Mouse (Mus musculus) liver, embryonic 14.5 days (tissue): ENCODE measurements at regions not wholly inside any gene's neighbourhood (a gene's known extent, or its start where the extent isn't known, plus 50 kb on each side); places are given as distances from the start of the nearest gene placed in this dataset.

Experiments used
- ATAC-seq: fragments of 200-750 bp; cut with Nextera tagmentation; 2 replicates; pipeline ENCODE4 v1.8.0; 2017; ENCODE audit warnings: moderate number of reproducible peaks, mild to moderate bottlenecking, moderate library complexity; ENCODE audit not compliant: insufficient read depth
- DNase-seq, 3 experiments: peaks; one replicate each; pipeline ENCODE4 v3.0.0-alpha.2; 2012 to 2013; ENCODE audit warnings: low read depth in 3 of 3, low spot score in 3 of 3
- H3K27ac ChIP-seq: fragments of 300-500 bp; sonication (generic); 2 replicates; pipeline ENCODE4 v1.5.1; 2014; ENCODE audit warnings: moderate library complexity, mild to moderate bottlenecking, control low read depth, inconsistent platforms
- H3K27me3 ChIP-seq: fragments of 300-500 bp; sonication (generic); 2 replicates; pipeline ENCODE4 v1.6.1; 2014; ENCODE audit warnings: mild to moderate bottlenecking, low read length, moderate library complexity; ENCODE audit not compliant: control insufficient read depth, insufficient read depth
- H3K36me3 ChIP-seq: fragments of 300-500 bp; sonication (generic); replicated peaks from 2 replicates; pipeline ENCODE4 v1.6.1; 2014; ENCODE audit warnings: low read depth; ENCODE audit not compliant: control insufficient read depth, insufficient read depth
- H3K4me1 ChIP-seq, 2 experiments: fragments of 200-500 bp in 1 of 2; fragments of 300-500 bp in 1 of 2; sonication (generic) in 1 of 2; replicated peaks; 2 replicates each; pipeline ENCODE4 v1.6.1; 2012 to 2014; ENCODE audit warnings: antibody characterized with exemption in 1 of 2, inconsistent platforms in 1 of 2, low read length in 1 of 2; ENCODE audit not compliant: control insufficient read depth in 2 of 2, insufficient read depth in 2 of 2
- H3K4me2 ChIP-seq: fragments of 300-500 bp; sonication (generic); 2 replicates; pipeline ENCODE4 v1.6.1; 2014; ENCODE audit warnings: low read depth, mild to moderate bottlenecking, control low read depth, moderate library complexity
- H3K4me3 ChIP-seq, 2 experiments: fragments of 200-500 bp in 1 of 2; fragments of 300-500 bp in 1 of 2; sonication (generic) in 1 of 2; 2 replicates each; pipeline ENCODE4 v1.5.1; 2012 to 2014; ENCODE audit warnings: low read depth in 2 of 2, low read length in 2 of 2, mild to moderate bottlenecking in 2 of 2, control low read depth in 1 of 2, inconsistent platforms in 1 of 2, moderate library complexity in 1 of 2; ENCODE audit not compliant: insufficient read depth in 1 of 2
- H3K9ac ChIP-seq: fragments of 300-500 bp; sonication (generic); replicated peaks from 2 replicates; pipeline ENCODE4 v1.6.1; 2014; ENCODE audit warnings: mild to moderate bottlenecking, control low read depth, moderate library complexity
- H3K9me3 ChIP-seq: fragments of 300-500 bp; sonication (generic); 2 replicates; pipeline ENCODE4 v1.6.1; 2016; ENCODE audit warnings: low read length, mixed read lengths; ENCODE audit not compliant: control insufficient read depth
- CTCF ChIP-seq: IDR thresholded peaks from 2 replicates; pipeline ENCODE4 v1.5.1; 2016; ENCODE audit warnings: antibody characterized with exemption, low read depth, control low read depth
- EP300 ChIP-seq: IDR thresholded peaks from 2 replicates; pipeline ENCODE4 v1.6.1; 2016; ENCODE audit warnings: antibody characterized with exemption, low read depth
- WGBS: fragments of 180-500 bp; shearing (Covaris S2); extraction: QIAGEN DNeasy Blood & Tissue Kit; methylation state at CpG from one replicate; pipeline ENCODE4 v1.1.7; 2014; ENCODE audit not compliant: insufficient replicate concordance; 5-methylcytosine and 5-hydroxymethylcytosine counted together

- H3K4me2 ChIP-seq: no peak overlapping the region
- ATAC-seq: no peak
- no peaks in the 10 kb centered on the region for H3K9me3 ChIP-seq
- no peak overlapping the region for H3K9ac ChIP-seq
- no peaks in the 10 kb centered on the region for H3K4me1 ChIP-seq
- WGBS: 60% methylated on average over 4 of the region's 4 CpGs
- H3K27me3 ChIP-seq: no peaks in the 10 kb centered on the region
- no peaks in the 10 kb centered on the region for H3K36me3 ChIP-seq
- DNase-seq: no peak
- TF ChIP-seq EP300 (no peak), CTCF (no peak)
- no peak overlapping the region for H3K4me3 ChIP-seq
- H3K27ac ChIP-seq: no peak overlapping the region
Observed at GRCm38 (mm10) chr10:117534478-117534877, 94.8 kb upstream of the Cpm start.

GRCm38 (mm10) chr10:117533541-117534386 lies 95.5 kb upstream of the Cpm start:
- 58% methylated on average over 8 of the region's 8 CpGs for WGBS
- no peaks in the 10 kb centered on the region for H3K36me3 ChIP-seq
- H3K4me1 ChIP-seq: no peaks in the 10 kb centered on the region
- no peak overlapping the region for H3K9ac ChIP-seq
- H3K4me3 ChIP-seq: no peak overlapping the region
- no peak for DNase-seq
- no peak overlapping the region for H3K4me2 ChIP-seq
- no peak for ATAC-seq
- no peaks in the 10 kb centered on the region for H3K27me3 ChIP-seq
- H3K9me3 ChIP-seq: no peaks in the 10 kb centered on the region
- TF ChIP-seq EP300: no peak
- no peak for TF ChIP-seq CTCF
- no peak overlapping the region for H3K27ac ChIP-seq

- TF ChIP-seq EP300: no peak
- no peak for TF ChIP-seq CTCF
- no peak overlapping the region for H3K27ac ChIP-seq
- no peak overlapping the region for H3K4me2 ChIP-seq
- no peaks in the 10 kb centered on the region for H3K4me1 ChIP-seq
- 61% methylated on average over 1 of the region's 1 CpGs for WGBS
- no peak for DNase-seq
- H3K9ac ChIP-seq: no peak overlapping the region
- H3K9me3 ChIP-seq: no peaks in the 10 kb centered on the region
- H3K36me3 ChIP-seq: no peaks in the 10 kb centered on the region
- no peak overlapping the region for H3K4me3 ChIP-seq
- no peak for ATAC-seq
- no peaks in the 10 kb centered on the region for H3K27me3 ChIP-seq
Observed at GRCm38 (mm10) chr10:117532750-117533540, 96.4 kb upstream of the Cpm start.

- TF ChIP-seq CTCF (no peak), EP300 (no peak)
- no peaks in the 10 kb centered on the region for H3K36me3 ChIP-seq
- no peak overlapping the region for H3K4me2 ChIP-seq
- no peaks in the 10 kb centered on the region for H3K4me1 ChIP-seq
- H3K9ac ChIP-seq: no peak overlapping the region
- no peak for DNase-seq
- H3K9me3 ChIP-seq: no peaks in the 10 kb centered on the region
- H3K4me3 ChIP-seq: no peak overlapping the region
- H3K27me3 ChIP-seq: no peaks in the 10 kb centered on the region
- no peak for ATAC-seq
- no peak overlapping the region for H3K27ac ChIP-seq
- 67% methylated on average over 17 of the region's 17 CpGs for WGBS
Observed at GRCm38 (mm10) chr10:117531798-117532747, 97.2 kb upstream of the Cpm start.
